Mouse (Mus musculus): ENCODE measurements around the gene Sass6. TPM values are rescaled to one million over a fixed set of nuclear protein-coding genes. Genes with fewer than 3 reads are reported as not detected.
A peak's percentile ranks its signal among the peaks of the same experiment; 100 is the strongest.

The Sass6 gene
- polyA plus RNA-seq, 1 experiment from 2014 or later, result 36.0 TPM

- Histone ChIP-seq H3K27ac (ENCODE audit: low read depth, low read length) (no peak overlapping the region), H3K36me3 (ENCODE audit: control insufficient read depth, insufficient read depth, low read length) (peaks cover 9% of the 10 kb centered on the region), H3K4me1 (ENCODE audit: control insufficient read depth, insufficient read depth, low read length) (no peaks in the 10 kb centered on the region), H3K9me3 (ENCODE audit: control insufficient read depth, low read length) (no peaks in the 10 kb centered on the region), H3K9ac (ENCODE audit: low read length) (no peak overlapping the region), H3K4me2 (no peak overlapping the region), H3K4me3 (ENCODE audit: low read depth, low read length) (no peak overlapping the region), H3K27me3 (ENCODE audit: control insufficient read depth, insufficient read depth, low read length) (no peaks in the 10 kb centered on the region)
- WGBS, result 90% methylated on average over 7 of the region's 7 CpGs
- peak; percentile 33 for DNase-seq (ENCODE audit: low spot score, missing footprints)
- no peak for ATAC-seq (ENCODE audit: low FRiP score)
Measured at GRCm38 (mm10) chr3:116620636-116621370, 26.0 kb downstream of the Sass6 start.

- no peak overlapping the region for H3K4me2 ChIP-seq
- peak; percentile 10 for DNase-seq (ENCODE audit: low spot score, missing footprints)
- H3K9me3 ChIP-seq (ENCODE audit: control insufficient read depth, low read length), result no peaks in the 10 kb centered on the region
- no peak overlapping the region for H3K4me3 ChIP-seq (ENCODE audit: low read depth, low read length)
- H3K27ac ChIP-seq (ENCODE audit: low read depth, low read length), result no peak overlapping the region
- H3K4me1 ChIP-seq (ENCODE audit: control insufficient read depth, insufficient read depth, low read length), result no peaks in the 10 kb centered on the region
- no peak overlapping the region for H3K9ac ChIP-seq (ENCODE audit: low read length)
- H3K27me3 ChIP-seq (ENCODE audit: control insufficient read depth, insufficient read depth, low read length), result no peaks in the 10 kb centered on the region
- peaks cover 9% of the 10 kb centered on the region for H3K36me3 ChIP-seq (ENCODE audit: control insufficient read depth, insufficient read depth, low read length)
- WGBS, result 90% methylated on average over 7 of the region's 7 CpGs
- ATAC-seq (ENCODE audit: low FRiP score), result no peak
Measured at GRCm38 (mm10) chr3:116622641-116623040, 27.9 kb downstream of the Sass6 start.

- H3K36me3 ChIP-seq (ENCODE audit: control insufficient read depth, insufficient read depth, low read length), result peaks cover 8% of the 10 kb centered on the region; the same call in 1 of the 2 replicates
- no peak overlapping the region for H3K27ac ChIP-seq (ENCODE audit: low read depth, low read length)
- H3K27me3 ChIP-seq (ENCODE audit: control insufficient read depth, insufficient read depth, low read length), result no peaks in the 10 kb centered on the region
- no peaks in the 10 kb centered on the region for H3K9me3 ChIP-seq (ENCODE audit: control insufficient read depth, low read length)
- 76% methylated on average over 1 of the region's 1 CpGs for WGBS
- ATAC-seq (ENCODE audit: low FRiP score), result no peak
- no peaks in the 10 kb centered on the region for H3K4me1 ChIP-seq (ENCODE audit: control insufficient read depth, insufficient read depth, low read length)
- H3K4me3 ChIP-seq (ENCODE audit: low read depth, low read length), result no peak overlapping the region
- H3K4me2 ChIP-seq, result no peak overlapping the region
- DNase-seq (ENCODE audit: low spot score, missing footprints), result no peak
- no peak overlapping the region for H3K9ac ChIP-seq (ENCODE audit: low read length)
Measured at GRCm38 (mm10) chr3:116631459-116631858, 36.7 kb downstream of the Sass6 start.

- H3K9me3 ChIP-seq (ENCODE audit: control insufficient read depth, low read length), result no peaks in the 10 kb centered on the region
- no peak overlapping the region for H3K4me3 ChIP-seq (ENCODE audit: low read depth, low read length)
- no peaks in the 10 kb centered on the region for H3K27me3 ChIP-seq (ENCODE audit: control insufficient read depth, insufficient read depth, low read length)
- H3K9ac ChIP-seq (ENCODE audit: low read length), result no peak overlapping the region
- peaks cover 8% of the 10 kb centered on the region; the same call in 1 of the 2 replicates for H3K36me3 ChIP-seq (ENCODE audit: control insufficient read depth, insufficient read depth, low read length)
- no peak overlapping the region for H3K27ac ChIP-seq (ENCODE audit: low read depth, low read length)
- DNase-seq (ENCODE audit: low spot score, missing footprints) (no peak), ATAC-seq (ENCODE audit: low FRiP score) (no peak)
- H3K4me2 ChIP-seq, result no peak overlapping the region
- WGBS, result 89% methylated on average over 3 of the region's 3 CpGs
- no peaks in the 10 kb centered on the region for H3K4me1 ChIP-seq (ENCODE audit: control insufficient read depth, insufficient read depth, low read length)
Measured at GRCm38 (mm10) chr3:116632971-116633370, 38.2 kb downstream of the Sass6 start.

- ATAC-seq (ENCODE audit: low FRiP score) (no peak), DNase-seq (ENCODE audit: low spot score, missing footprints) (no peak)
- Histone ChIP-seq H3K9ac (ENCODE audit: low read length) (no peak overlapping the region), H3K27me3 (ENCODE audit: control insufficient read depth, insufficient read depth, low read length) (no peaks in the 10 kb centered on the region), H3K4me2 (no peak overlapping the region), H3K4me1 (ENCODE audit: control insufficient read depth, insufficient read depth, low read length) (no peaks in the 10 kb centered on the region), H3K9me3 (ENCODE audit: control insufficient read depth, low read length) (no peaks in the 10 kb centered on the region), H3K36me3 (ENCODE audit: control insufficient read depth, insufficient read depth, low read length) (peaks cover 10% of the 10 kb centered on the region), H3K27ac (ENCODE audit: low read depth, low read length) (no peak overlapping the region), H3K4me3 (ENCODE audit: low read depth, low read length) (no peak overlapping the region)
- WGBS, result 90% methylated on average over 3 of the region's 3 CpGs
Measured at GRCm38 (mm10) chr3:116634091-116634490, 39.3 kb downstream of the Sass6 start.

- Histone ChIP-seq H3K27me3 (ENCODE audit: control insufficient read depth, insufficient read depth, low read length) (no peaks in the 10 kb centered on the region), H3K4me2 (no peak overlapping the region), H3K27ac (ENCODE audit: low read depth, low read length) (no peak overlapping the region), H3K4me3 (ENCODE audit: low read depth, low read length) (no peak overlapping the region), H3K4me1 (ENCODE audit: control insufficient read depth, insufficient read depth, low read length) (no peaks in the 10 kb centered on the region), H3K9me3 (ENCODE audit: control insufficient read depth, low read length) (no peaks in the 10 kb centered on the region), H3K9ac (ENCODE audit: low read length) (no peak overlapping the region), H3K36me3 (ENCODE audit: control insufficient read depth, insufficient read depth, low read length) (peaks cover 10% of the 10 kb centered on the region)
- ATAC-seq (ENCODE audit: low FRiP score), result no peak
- no peak for DNase-seq (ENCODE audit: low spot score, missing footprints)
- 91% methylated on average over 8 of the region's 8 CpGs for WGBS
Measured at GRCm38 (mm10) chr3:116634853-116635252, 40.1 kb downstream of the Sass6 start.

GRCm38 (mm10) chr3:116635799-116636198, 41.0 kb downstream of the Sass6 start:
- ATAC-seq (ENCODE audit: low FRiP score) (no peak), DNase-seq (ENCODE audit: low spot score, missing footprints) (no peak)
- H3K36me3 ChIP-seq (ENCODE audit: control insufficient read depth, insufficient read depth, low read length), result peaks cover 13% of the 10 kb centered on the region
- H3K27me3 ChIP-seq (ENCODE audit: control insufficient read depth, insufficient read depth, low read length), result no peaks in the 10 kb centered on the region
- 74% methylated on average over 5 of the region's 5 CpGs for WGBS
- no peak overlapping the region for H3K27ac ChIP-seq (ENCODE audit: low read depth, low read length)
- no peaks in the 10 kb centered on the region for H3K9me3 ChIP-seq (ENCODE audit: control insufficient read depth, low read length)
- H3K4me2 ChIP-seq, result no peak overlapping the region
- no peaks in the 10 kb centered on the region for H3K4me1 ChIP-seq (ENCODE audit: control insufficient read depth, insufficient read depth, low read length)
- H3K9ac ChIP-seq (ENCODE audit: low read length), result no peak overlapping the region
- no peak overlapping the region for H3K4me3 ChIP-seq (ENCODE audit: low read depth, low read length)

DNA sequence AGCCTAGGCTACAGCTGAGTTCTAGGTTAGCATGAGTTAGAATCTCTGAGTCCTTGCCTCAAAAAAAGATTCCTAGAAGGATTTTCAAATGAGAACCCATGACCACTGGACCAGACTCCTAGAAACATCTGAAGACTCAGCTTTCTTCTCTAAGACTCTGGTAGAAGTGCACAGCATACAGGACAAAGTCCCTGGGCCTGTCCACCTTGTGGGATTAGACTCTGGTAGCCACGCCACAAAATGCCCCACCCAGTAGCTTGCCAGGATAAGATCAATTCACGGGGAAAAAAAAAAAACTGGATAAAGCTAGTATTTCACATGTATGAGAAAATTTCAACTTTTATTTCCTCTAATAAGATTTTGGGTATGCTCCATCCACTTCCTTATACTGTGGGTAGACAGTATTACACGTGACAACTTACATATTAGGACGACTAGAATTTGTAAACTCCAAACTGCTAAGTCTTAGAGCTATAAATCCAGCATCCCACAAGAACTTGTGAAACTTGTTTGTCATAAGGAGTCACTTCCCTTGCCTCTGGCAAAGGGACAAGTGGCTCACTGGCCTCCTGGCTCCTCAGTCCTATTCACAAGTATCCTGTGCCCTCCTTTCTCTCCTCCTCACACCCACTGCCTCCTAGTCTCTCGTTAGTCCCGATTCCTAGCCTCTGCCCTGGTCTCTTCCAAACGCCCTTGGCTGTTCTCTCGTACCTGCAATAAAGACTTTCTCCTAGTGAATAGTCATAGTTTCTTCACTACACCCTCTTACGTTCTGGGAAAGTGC, 43.1 kb downstream of the Sass6 start:
- peaks cover 21% of the 10 kb centered on the region for H3K36me3 ChIP-seq (ENCODE audit: control insufficient read depth, insufficient read depth, low read length)
- no peak overlapping the region for H3K4me3 ChIP-seq (ENCODE audit: low read depth, low read length)
- no peaks in the 10 kb centered on the region for H3K9me3 ChIP-seq (ENCODE audit: control insufficient read depth, low read length)
- no peaks in the 10 kb centered on the region for H3K4me1 ChIP-seq (ENCODE audit: control insufficient read depth, insufficient read depth, low read length)
- 90% methylated on average over 9 of the region's 9 CpGs for WGBS
- no peaks in the 10 kb centered on the region for H3K27me3 ChIP-seq (ENCODE audit: control insufficient read depth, insufficient read depth, low read length)
- H3K27ac ChIP-seq (ENCODE audit: low read depth, low read length), result no peak overlapping the region
- H3K4me2 ChIP-seq, result no peak overlapping the region
- no peak overlapping the region for H3K9ac ChIP-seq (ENCODE audit: low read length)
- no peak for ATAC-seq (ENCODE audit: low FRiP score)
- DNase-seq (ENCODE audit: low spot score, missing footprints), result no peak

DNA sequence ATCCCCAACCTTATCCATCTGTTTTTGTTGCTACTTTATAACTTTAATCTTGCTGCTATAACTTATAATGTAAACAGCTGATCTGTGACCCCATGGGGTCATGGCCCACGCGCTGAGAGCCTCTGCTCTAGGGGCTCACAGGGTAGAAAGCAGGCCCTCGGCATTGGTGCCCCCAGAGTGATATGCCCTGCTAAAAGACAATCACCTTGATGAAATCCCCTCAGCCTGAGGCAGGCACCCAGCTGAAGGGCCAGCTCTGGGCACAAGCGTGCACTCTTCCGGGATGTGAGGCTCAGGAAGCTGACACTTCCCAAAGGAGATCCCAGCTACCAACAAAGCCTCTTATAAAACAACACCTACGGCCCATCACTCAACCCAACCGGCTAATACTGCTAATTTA, 43.8 kb downstream of the Sass6 start:
- 98% methylated on average over 7 of the region's 7 CpGs for WGBS
- ATAC-seq (ENCODE audit: low FRiP score), result no peak

More for the DNA sequence above, 43.8 kb downstream of the Sass6 start:
- Histone ChIP-seq H3K27me3 (ENCODE audit: control insufficient read depth, insufficient read depth, low read length) (no peaks in the 10 kb centered on the region), H3K4me1 (ENCODE audit: control insufficient read depth, insufficient read depth, low read length) (no peaks in the 10 kb centered on the region), H3K27ac (ENCODE audit: low read depth, low read length) (no peak overlapping the region), H3K4me2 (no peak overlapping the region), H3K9ac (ENCODE audit: low read length) (no peak overlapping the region), H3K9me3 (ENCODE audit: control insufficient read depth, low read length) (no peaks in the 10 kb centered on the region), H3K4me3 (ENCODE audit: low read depth, low read length) (no peak overlapping the region), H3K36me3 (ENCODE audit: control insufficient read depth, insufficient read depth, low read length) (peaks cover 21% of the 10 kb centered on the region)
- no peak for DNase-seq (ENCODE audit: low spot score, missing footprints)
